Mouse (Mus musculus) brain, adult 2 months (tissue): ENCODE data around the gene B3gnt3.
"Not testable (repeated sequence)": the region's sequence is repeated elsewhere in the genome, so short reads cannot be mapped to it uniquely, and the experiment has no call there.

Experiments
- DNase-seq: peaks from one replicate; pipeline ENCODE4 v3.0.0; 2011; ENCODE audit warnings: low read depth, low spot score

Gene B3gnt3

DNA sequence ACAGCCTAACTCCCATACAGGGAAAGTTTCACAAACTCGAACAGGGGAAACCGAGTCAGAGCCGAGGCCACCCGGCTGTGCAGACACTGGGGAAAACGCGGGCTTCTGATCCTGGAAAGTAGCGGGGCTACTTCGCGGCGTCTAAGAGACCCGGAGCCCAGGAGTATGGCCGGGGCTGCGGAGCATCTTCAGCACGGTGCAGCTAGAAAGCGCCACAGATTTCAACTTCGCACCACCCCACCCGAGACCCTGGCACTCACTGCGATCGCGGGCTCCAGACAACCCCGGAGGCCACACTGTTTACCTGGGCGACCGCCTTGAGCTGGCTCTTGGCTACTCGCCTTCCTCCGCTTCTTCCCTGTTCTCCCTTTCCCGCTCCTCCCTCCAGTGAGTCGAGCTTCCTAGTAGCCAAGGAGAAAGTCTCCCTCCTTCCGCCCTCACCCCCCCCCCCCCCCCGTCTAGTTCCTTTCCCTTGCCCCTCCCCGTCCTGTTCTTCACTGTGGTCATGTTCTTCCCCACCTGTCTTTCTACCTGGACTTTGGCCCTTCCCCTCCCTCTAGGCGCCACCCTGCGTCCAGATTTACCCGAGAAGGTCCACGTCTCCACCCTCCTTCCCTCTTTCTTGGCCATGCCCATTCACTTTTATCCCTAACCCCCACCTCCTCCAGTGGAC lies at the start of gene B3gnt3:
Gene B3gnt3, minus strand, starts transcription at position 376 of the 673 bp plus-strand sequence.
- DNase-seq, result no peak

DNA sequence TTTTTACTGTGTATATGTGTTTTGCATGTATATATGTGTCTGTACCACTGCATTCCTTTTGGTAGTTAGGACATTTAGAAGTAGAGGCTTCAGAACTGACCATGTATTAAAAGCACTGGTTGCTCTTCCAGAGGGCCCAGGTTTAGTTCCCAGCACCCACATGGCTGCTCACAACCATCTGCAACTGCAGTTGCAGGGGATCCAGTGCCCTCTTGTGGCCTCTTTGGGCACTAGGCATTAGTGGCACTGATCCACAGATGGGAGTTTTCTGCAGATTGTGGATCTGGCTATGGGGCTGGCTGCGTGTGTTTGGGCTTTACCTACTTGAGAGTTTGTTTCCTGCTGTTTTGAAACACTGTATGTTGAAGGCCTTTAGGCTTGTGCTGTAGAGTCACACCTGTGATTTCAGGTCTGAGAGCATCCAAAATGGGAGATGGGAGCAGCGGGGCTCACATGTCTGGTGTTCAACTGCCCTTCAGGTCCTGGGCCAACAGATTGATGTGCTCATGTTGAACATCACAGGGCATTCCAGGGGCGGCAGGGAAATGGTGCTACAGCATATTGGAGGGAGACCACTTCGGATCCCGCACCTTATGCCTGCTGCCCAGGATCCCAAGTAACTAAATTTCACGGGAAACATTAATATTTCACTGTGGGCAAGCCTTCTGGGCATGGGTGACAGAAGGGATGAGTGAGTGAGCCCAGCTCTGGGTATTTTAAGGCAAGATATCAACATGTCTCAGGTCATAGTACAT lies 47.9 kb upstream of the B3gnt3 start:
- not testable (repeated sequence) for DNase-seq

DNA sequence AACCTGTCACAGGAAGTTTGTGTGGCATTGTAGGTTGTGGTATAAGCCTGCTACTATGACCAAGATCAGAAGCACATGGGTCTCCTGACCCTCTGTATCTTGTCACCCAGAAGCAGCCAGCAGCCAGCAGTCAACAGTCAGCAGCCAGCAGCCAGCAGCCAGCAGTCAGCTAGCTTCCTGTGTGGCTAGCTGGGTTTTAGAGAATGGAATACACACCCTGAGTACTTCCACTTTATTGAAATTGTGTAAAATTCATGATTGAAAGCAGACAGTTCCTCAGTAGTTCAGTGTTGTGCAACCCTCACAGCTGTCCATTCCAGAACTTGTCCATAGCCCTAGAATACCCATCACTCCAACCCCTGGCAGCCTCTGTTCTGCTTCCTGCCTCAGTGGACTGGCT lies 45.5 kb upstream of the B3gnt3 start:
- not testable (repeated sequence) for DNase-seq

- DNase-seq, result no peak
These were observed 43.7 kb upstream of the B3gnt3 start for GRCm38 (mm10) chr8:71745322-71745721.

- no peak for DNase-seq
These were observed 41.2 kb upstream of the B3gnt3 start for GRCm38 (mm10) chr8:71742783-71743182.

DNA sequence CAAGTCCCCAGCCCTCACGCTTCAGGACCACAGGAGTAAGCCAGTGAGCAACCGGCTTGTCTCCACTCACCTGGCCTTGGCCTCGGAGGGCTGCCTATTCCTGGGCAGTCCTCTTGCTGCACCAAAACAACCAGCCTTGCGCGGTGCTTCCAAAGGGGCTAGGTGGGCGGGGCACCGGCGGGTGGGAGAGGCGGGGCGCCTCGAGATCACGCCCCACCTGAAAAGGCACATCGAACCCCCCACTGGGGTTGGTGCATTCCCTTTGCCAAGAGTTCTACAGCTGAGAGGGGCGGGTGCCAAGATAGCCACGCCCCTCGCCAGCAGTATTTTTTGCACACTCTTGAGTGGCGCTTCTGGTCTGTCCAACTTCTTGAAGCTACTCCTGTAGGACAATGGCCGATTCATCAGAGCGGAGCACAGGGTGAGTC lies 40.1 kb upstream of the B3gnt3 start:
- no peak for DNase-seq

DNA sequence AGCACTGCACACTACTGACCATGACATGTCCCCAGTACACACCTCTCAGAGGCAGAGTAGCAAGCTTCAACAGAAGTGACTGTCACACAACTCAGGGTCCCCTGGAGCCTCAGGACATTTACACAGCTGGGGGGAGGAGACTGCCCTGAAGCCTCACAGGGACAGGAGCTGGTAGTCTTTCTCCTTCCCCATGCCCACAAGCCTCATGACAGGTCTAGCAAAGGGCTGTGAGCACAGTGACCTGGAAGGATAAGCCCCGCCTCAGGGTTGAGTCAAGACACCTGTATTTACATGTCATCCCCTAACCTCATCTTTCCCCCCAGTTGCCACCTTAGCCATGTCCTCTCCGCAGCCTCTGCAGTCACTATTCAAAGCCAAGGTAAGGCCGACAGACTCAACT lies 39.6 kb upstream of the B3gnt3 start:
- no peak for DNase-seq

DNA sequence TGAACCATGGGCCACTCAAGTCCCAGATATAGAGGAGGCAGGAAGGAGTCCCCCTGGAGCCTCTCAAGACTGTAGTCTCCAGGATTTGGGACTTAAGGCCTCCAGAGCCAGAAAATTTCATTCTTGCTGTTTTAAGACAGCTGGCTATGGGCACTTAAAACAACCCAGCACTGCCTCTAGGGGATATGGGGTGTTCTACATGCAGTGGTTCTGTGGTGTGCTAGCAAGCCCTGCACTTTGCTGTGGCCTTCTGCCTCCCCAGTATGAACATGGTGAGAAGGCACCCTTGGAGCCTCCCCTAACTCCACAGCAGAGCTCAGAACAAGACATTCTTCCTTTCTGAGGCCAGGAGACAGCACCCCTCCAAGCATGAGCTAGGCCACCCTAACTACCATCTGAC lies 36.7 kb upstream of the B3gnt3 start:
- DNase-seq, result not testable (repeated sequence)

DNA sequence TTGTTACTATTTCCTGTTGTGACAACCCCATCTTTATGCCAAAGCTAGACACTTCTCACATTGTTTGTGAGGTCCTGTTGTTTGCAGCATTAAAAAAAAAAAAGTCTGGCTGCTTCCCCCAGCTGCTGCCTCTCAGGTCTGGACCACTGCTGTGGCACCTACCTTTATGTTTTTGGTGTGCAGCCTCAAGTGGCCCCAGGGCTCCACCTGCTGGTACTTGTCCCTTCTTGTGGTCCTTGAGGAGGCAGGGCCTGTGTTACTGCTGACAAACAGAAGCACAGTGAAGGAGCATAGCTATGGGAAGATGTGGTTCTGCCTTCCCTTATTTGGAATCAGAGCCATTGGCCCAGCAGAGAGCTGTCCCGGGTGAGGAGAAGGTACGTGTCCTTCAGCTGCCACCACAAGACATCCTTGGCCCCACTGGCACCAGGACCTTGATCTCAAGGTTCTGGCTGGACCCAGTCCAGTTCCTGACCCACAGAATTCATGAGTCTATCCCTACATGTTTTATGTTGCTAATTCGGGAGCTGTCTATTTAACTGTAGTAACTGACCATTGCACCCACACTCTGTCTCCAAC lies 30.2 kb upstream of the B3gnt3 start:
- DNase-seq, result peak; percentile 81

- peak; percentile 89 for DNase-seq
These were observed 27.4 kb upstream of the B3gnt3 start for GRCm38 (mm10) chr8:71728826-71729620.

- DNase-seq, result peak; percentile 91
These were observed 26.7 kb upstream of the B3gnt3 start for GRCm38 (mm10) chr8:71728240-71728785.

DNA sequence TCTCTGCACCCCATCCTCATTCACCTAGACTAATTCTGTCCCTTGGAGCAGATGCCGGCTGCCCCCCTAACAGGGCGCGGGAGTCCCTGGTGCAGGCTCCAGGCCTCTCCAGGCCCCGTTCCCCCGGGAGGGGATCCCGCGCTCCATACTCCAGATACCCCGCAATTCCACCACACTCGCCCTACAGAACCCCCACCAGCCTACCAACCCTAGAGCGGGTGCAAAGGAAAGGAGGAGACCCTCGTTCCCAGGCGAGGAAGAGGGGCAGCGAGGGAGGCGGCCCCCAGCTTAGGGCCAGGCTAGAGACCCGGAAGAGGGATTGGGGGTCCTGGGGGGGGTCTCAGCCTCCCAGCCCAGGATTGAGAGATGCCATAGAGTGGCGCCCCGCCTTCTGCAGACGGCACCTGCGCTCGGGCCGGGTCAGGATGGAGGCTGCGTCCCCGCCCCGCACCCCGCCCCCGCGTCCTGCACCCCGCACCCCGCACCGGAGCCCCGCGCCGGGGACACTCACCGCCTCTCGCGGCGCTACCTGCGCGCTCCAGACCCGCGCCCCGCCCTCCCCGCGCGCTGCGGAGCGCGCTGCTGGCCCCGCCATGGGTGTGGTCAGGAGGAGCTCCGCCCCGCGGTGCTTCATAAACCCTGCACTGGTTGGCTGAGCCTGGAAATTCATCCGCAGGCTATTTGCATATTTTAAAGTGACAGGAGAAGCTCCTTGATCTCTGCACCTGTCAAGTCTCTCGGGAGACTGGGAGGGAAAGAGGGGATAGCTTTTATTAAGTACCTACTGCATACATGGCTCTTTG lies 23.7 kb upstream of the B3gnt3 start, which contains the start of gene Fcho1:
Gene Fcho1, minus strand, starts transcription at position 595 of the 803 bp plus-strand sequence.
- peak; percentile 97 for DNase-seq

DNA sequence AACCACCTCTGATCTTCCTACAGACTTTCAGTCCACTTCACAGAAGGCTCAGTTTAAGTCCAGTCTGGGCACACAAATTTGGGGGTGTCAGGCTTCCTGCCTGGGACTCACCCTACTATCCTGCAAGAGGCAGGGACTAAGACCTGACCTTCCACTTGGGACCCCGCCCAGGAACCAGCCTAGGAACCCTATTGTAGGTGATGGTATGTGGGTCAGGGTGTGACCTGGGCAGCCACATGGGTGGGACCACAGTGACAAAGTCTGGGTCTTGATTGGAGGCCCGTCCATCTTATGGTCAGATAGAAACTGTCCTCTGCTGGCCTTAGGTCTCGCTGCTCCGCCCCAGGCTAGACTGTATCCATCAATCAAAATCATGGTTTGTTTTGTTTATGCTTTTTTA lies 22.8 kb upstream of the B3gnt3 start:
- DNase-seq, result no peak

GRCm38 (mm10) chr8:71723047-71723551 lies 21.5 kb upstream of the B3gnt3 start:
- DNase-seq, result no peak

DNA sequence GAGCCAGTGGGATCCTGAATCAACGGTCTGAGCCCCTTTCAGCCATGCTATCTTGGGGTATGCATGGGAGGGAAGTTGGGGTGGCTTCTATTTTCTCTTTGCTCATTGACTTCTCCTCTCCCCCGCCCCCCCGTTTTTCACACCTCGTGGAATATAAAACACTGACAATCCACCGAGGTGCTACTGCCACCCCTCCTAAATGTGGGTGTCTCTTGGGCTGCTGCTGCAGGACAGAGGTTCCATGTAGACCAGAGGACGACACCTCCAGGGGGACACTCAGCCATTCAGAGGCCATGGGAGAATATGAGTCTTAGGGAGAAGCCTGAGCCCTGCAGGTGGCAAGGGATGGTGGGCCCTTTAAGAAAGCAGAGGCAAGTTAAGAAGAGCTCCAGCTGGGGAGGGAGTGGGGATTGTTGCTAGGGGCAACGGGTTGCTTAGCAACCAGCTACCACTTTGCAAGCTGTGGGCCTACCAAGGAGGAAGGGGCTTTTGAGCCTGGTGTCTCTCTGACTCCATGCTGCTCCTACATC lies 18.4 kb upstream of the B3gnt3 start:
- DNase-seq, result peak; percentile 91

- DNase-seq, result no peak
These were observed 17.6 kb upstream of the B3gnt3 start for GRCm38 (mm10) chr8:71719218-71719617.

DNA sequence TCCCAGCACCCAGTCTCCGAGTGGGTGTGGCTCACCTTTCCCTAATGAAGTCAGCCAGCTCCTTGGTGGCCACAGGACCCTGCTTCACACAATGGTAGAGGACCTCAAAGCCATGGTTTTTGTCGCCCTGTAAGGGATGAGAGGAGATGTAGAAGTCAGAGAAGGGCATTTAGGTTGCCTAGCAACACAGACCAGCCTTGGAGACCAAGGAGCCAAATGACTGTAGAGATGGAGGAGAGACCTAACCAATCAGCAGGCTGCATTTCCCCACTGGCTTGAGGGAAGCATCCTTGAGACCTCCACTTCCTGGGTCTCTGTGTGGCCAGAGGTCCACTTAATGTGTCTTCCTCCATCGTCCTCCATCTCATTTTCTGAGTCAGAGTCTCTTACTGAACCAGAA lies 16.7 kb upstream of the B3gnt3 start:
- DNase-seq, result peak; percentile 71

GRCm38 (mm10) chr8:71717096-71717495 lies 15.5 kb upstream of the B3gnt3 start:
- no peak for DNase-seq

- DNase-seq, result no peak
These were observed 15.0 kb upstream of the B3gnt3 start for GRCm38 (mm10) chr8:71716561-71717053.

DNA sequence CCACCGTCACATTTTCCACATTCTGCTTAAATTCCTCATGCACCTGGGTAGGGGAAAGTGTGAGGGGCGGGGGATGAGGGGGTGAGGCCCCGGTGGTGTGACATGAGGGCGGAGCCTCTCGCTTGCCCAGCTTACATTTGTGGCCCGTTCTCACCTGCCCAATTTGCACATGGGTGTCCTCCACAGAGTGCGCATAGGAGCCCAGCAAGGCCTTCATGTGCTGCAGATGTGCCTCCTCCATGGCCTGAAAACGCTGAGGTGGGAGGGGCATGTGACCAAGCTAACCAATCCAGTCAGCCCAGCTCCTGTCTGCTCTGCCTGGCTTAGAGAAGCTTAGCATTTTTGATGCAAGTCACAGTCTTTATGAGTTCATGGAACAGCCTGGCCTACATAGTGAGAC lies 13.9 kb upstream of the B3gnt3 start:
- peak; percentile 86 for DNase-seq
